Mouse (Mus musculus): ENCODE data around the gene Kl. TPM values are rescaled to one million over a fixed set of nuclear protein-coding genes. Genes with fewer than 3 reads are reported as not detected.

Kl gene
- polyA plus RNA-seq, 1 experiment from 2014 or later: 0.26 TPM

DNA sequence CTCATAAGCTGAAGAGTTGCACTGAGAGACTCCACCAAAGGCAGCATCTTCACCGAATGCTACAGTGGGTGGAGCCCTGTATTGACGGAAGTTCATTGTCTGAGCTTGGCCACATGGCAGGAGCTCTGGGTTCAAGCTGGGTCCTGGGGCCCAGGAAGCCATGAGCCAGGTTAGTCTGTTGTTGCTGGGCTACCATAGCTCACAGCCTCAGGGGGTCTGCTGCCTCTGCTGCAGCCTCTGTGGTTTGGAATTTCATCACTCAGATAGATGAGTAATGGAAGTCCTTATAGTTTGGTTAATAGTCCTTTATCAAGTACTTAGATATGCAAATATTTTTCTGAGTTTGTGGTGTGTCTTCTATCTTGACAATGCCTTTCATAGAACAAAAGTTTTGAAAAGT, 32.4 kb upstream of the Kl start:
- no peak overlapping the region for H3K4me2 ChIP-seq (replicated peaks; ENCODE audit: low read depth, low read length)
- H3K4me3 ChIP-seq (ENCODE audit: low read depth, low read length): no peak overlapping the region
- H3K36me3 ChIP-seq (ENCODE audit: control insufficient read depth, insufficient read depth, low read length): no peaks in the 10 kb centered on the region
- H3K9me3 ChIP-seq (ENCODE audit: control insufficient read depth, low read length): no peaks in the 10 kb centered on the region
- DNase-seq (ENCODE audit: low spot score): no peak
- no peak for ATAC-seq (ENCODE audit: low FRiP score)
- 55% methylated on average over 2 of the region's 2 CpGs for WGBS
- H3K4me1 ChIP-seq (replicated peaks; ENCODE audit: control insufficient read depth, insufficient read depth, low read length): no peaks in the 10 kb centered on the region
- no peak overlapping the region for H3K9ac ChIP-seq (ENCODE audit: low read depth, low read length)
- H3K27me3 ChIP-seq (ENCODE audit: control insufficient read depth, insufficient read depth, low read length): no peaks in the 10 kb centered on the region
- no peak overlapping the region for H3K27ac ChIP-seq (ENCODE audit: low read depth, low read length)

DNA sequence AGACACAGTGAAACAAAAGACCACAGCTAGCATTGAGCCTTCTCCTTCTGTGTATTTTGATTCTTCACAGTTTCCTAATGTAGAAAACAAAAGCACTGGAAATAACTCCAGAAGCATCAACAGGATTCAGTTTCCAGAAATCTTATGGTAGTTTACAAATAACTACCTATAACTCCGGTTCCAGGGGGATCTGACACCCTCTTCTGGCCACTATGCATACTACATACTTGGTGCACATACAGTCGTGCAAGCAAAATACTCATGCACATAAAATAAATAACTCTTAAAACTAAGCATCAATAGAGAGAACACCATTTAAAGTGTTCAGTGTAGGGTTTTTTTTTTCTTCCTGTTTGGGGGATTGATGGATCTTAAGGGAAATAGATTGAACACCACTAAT, 23.0 kb upstream of the Kl start:
- Histone ChIP-seq H3K9ac (ENCODE audit: low read depth, low read length) (no peak overlapping the region), H3K27me3 (ENCODE audit: control insufficient read depth, insufficient read depth, low read length) (no peaks in the 10 kb centered on the region), H3K4me3 (ENCODE audit: low read depth, low read length) (no peak overlapping the region), H3K36me3 (ENCODE audit: control insufficient read depth, insufficient read depth, low read length) (no peaks in the 10 kb centered on the region), H3K4me1 (replicated peaks; ENCODE audit: control insufficient read depth, insufficient read depth, low read length) (no peaks in the 10 kb centered on the region), H3K27ac (ENCODE audit: low read depth, low read length) (no peak overlapping the region), H3K9me3 (ENCODE audit: control insufficient read depth, low read length) (no peaks in the 10 kb centered on the region), H3K4me2 (replicated peaks; ENCODE audit: low read depth, low read length) (no peak overlapping the region)
- ATAC-seq (ENCODE audit: low FRiP score) (no peak), DNase-seq (ENCODE audit: low spot score) (no peak)
- 80% methylated on average over 2 of the region's 2 CpGs for WGBS

DNA sequence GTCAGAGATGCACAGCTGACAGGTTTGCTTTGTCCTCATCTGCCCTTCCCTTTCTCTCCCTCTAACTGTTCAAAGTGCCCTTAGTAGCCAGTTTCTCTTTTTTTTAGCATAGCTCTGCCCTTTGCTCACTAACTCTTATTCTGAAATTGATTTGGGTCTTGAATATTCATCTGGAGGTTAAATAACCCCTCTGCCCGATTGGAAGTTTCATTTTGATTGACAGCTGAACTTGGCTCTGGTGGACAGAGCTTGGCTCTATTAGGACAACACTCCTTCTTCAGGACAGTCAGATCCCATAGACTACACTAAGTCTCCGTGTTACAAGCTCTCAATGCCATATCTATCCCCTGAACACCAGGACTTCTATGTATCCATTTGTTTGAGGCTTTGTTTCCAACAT, 19.8 kb upstream of the Kl start:
- no peak overlapping the region for H3K9ac ChIP-seq (ENCODE audit: low read depth, low read length)
- ATAC-seq (ENCODE audit: low FRiP score) (no peak), DNase-seq (ENCODE audit: low spot score) (no peak)
- H3K4me2 ChIP-seq (replicated peaks; ENCODE audit: low read depth, low read length): no peak overlapping the region
- H3K4me1 ChIP-seq (replicated peaks; ENCODE audit: control insufficient read depth, insufficient read depth, low read length): no peaks in the 10 kb centered on the region
- 77% methylated on average over 2 of the region's 2 CpGs for WGBS
- H3K27ac ChIP-seq (ENCODE audit: low read depth, low read length): no peak overlapping the region
- no peaks in the 10 kb centered on the region for H3K9me3 ChIP-seq (ENCODE audit: control insufficient read depth, low read length)
- H3K27me3 ChIP-seq (ENCODE audit: control insufficient read depth, insufficient read depth, low read length): no peaks in the 10 kb centered on the region
- H3K4me3 ChIP-seq (ENCODE audit: low read depth, low read length): no peak overlapping the region
- H3K36me3 ChIP-seq (ENCODE audit: control insufficient read depth, insufficient read depth, low read length): no peaks in the 10 kb centered on the region

DNA sequence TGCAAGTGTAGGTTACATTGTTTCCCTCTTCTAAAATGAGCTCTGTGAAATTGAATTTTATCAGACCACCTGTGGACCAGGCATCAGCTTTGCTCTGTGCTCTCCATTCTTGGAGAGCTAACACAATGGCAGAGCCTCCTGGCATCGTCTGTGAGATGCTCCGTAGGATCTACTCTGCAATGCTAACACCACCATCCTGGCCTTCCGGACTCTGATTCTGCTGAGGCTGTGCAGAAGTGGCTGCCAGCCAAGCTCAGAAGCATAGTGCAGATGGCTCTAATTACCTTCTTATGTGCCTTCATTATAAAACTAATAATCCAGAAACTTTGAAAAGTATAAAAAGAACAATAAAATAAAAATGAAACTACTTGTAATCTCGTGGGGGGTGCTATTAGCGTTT, 16.2 kb upstream of the Kl start:
- no peak overlapping the region for H3K9ac ChIP-seq (ENCODE audit: low read depth, low read length)
- no peaks in the 10 kb centered on the region for H3K9me3 ChIP-seq (ENCODE audit: control insufficient read depth, low read length)
- no peaks in the 10 kb centered on the region for H3K27me3 ChIP-seq (ENCODE audit: control insufficient read depth, insufficient read depth, low read length)
- DNase-seq (ENCODE audit: low spot score): no peak
- no peaks in the 10 kb centered on the region for H3K4me1 ChIP-seq (replicated peaks; ENCODE audit: control insufficient read depth, insufficient read depth, low read length)
- no peak for ATAC-seq (ENCODE audit: low FRiP score)
- no peak overlapping the region for H3K27ac ChIP-seq (ENCODE audit: low read depth, low read length)
- no peak overlapping the region for H3K4me2 ChIP-seq (replicated peaks; ENCODE audit: low read depth, low read length)
- no peak overlapping the region for H3K4me3 ChIP-seq (ENCODE audit: low read depth, low read length)
- H3K36me3 ChIP-seq (ENCODE audit: control insufficient read depth, insufficient read depth, low read length): no peaks in the 10 kb centered on the region
- WGBS: 49% methylated on average over 5 of the region's 5 CpGs

DNA sequence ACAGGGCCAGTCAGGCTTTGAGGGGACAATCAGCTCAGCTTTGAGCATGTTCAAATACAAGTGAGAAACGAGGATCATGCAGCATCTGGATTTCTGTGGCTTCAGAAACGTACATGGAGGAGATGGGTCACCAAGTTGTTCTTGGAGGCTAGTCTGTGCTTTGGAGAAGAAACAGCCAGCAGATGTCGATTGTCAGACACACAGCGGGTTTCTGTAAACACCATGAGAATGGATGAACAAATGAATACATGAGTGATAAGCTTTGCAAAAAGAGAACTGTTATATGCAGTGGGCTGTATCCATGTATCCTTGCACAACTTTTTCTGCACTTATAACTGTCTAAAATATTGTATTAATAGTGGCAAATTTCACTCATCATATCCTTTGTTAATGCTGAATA, 15.6 kb upstream of the Kl start:
- no peak overlapping the region for H3K4me2 ChIP-seq (replicated peaks; ENCODE audit: low read depth, low read length)
- H3K4me1 ChIP-seq (replicated peaks; ENCODE audit: control insufficient read depth, insufficient read depth, low read length): no peaks in the 10 kb centered on the region
- WGBS: 71% methylated on average over 4 of the region's 4 CpGs
- no peak overlapping the region for H3K9ac ChIP-seq (ENCODE audit: low read depth, low read length)
- H3K27ac ChIP-seq (ENCODE audit: low read depth, low read length): no peak overlapping the region
- no peaks in the 10 kb centered on the region for H3K27me3 ChIP-seq (ENCODE audit: control insufficient read depth, insufficient read depth, low read length)
- no peak overlapping the region for H3K4me3 ChIP-seq (ENCODE audit: low read depth, low read length)
- H3K9me3 ChIP-seq (ENCODE audit: control insufficient read depth, low read length): no peaks in the 10 kb centered on the region
- ATAC-seq (ENCODE audit: low FRiP score): no peak
- DNase-seq (ENCODE audit: low spot score): no peak
- H3K36me3 ChIP-seq (ENCODE audit: control insufficient read depth, insufficient read depth, low read length): no peaks in the 10 kb centered on the region

DNA sequence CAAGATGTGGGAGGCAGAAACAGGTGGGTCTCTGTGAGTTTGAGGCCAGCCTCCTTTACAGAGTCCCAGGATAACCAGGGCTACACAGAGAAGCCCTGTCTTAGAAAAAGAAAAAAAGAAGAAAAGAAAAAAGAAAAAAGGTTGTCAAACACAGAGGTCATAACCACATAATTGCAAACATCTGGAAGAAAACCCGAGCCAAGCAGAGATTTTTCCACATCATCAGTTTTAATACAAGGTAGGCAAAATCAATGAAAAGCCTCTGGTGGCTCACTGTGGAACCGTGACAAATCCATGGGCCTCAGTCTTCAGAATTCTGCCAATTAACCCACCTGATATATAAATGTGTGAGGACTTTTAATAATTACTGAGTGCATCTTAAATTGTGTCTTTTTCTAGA, 14.9 kb upstream of the Kl start:
- Histone ChIP-seq H3K9me3 (ENCODE audit: control insufficient read depth, low read length) (no peaks in the 10 kb centered on the region), H3K27ac (ENCODE audit: low read depth, low read length) (no peak overlapping the region), H3K27me3 (ENCODE audit: control insufficient read depth, insufficient read depth, low read length) (no peaks in the 10 kb centered on the region), H3K36me3 (ENCODE audit: control insufficient read depth, insufficient read depth, low read length) (no peaks in the 10 kb centered on the region), H3K4me2 (replicated peaks; ENCODE audit: low read depth, low read length) (no peak overlapping the region), H3K9ac (ENCODE audit: low read depth, low read length) (no peak overlapping the region), H3K4me1 (replicated peaks; ENCODE audit: control insufficient read depth, insufficient read depth, low read length) (no peaks in the 10 kb centered on the region), H3K4me3 (ENCODE audit: low read depth, low read length) (no peak overlapping the region)
- DNase-seq (ENCODE audit: low spot score) (no peak), ATAC-seq (ENCODE audit: low FRiP score) (no peak)
- 58% methylated on average over 2 of the region's 2 CpGs for WGBS

DNA sequence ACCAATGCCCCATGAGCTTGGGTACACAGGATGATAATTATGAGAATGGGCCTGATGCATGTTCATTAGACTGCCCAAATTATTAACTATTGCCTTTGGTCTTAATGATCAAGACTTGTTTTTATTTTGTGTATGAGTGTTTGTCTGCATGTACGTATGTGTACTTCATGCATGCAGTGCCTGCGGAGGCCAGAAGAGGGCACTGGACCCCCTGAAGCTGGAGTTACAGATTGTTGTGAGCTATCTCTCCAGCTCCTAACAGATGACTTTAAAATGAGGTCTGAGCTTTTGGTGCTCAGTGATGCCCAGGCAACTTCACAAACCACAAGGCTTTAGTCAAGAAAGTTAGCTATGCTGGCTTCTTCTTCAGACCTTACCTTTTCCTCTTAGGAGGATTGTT, 6.8 kb upstream of the Kl start:
- no peak for ATAC-seq (ENCODE audit: low FRiP score)
- Histone ChIP-seq H3K4me2 (replicated peaks; ENCODE audit: low read depth, low read length) (no peak overlapping the region), H3K4me1 (replicated peaks; ENCODE audit: control insufficient read depth, insufficient read depth, low read length) (no peaks in the 10 kb centered on the region), H3K9ac (ENCODE audit: low read depth, low read length) (no peak overlapping the region), H3K36me3 (ENCODE audit: control insufficient read depth, insufficient read depth, low read length) (no peaks in the 10 kb centered on the region), H3K27ac (ENCODE audit: low read depth, low read length) (no peak overlapping the region), H3K4me3 (ENCODE audit: low read depth, low read length) (no peak overlapping the region), H3K9me3 (ENCODE audit: control insufficient read depth, low read length) (no peaks in the 10 kb centered on the region), H3K27me3 (ENCODE audit: control insufficient read depth, insufficient read depth, low read length) (no peaks in the 10 kb centered on the region)
- WGBS: 92% methylated on average over 2 of the region's 2 CpGs
- DNase-seq (ENCODE audit: low spot score): no peak

DNA sequence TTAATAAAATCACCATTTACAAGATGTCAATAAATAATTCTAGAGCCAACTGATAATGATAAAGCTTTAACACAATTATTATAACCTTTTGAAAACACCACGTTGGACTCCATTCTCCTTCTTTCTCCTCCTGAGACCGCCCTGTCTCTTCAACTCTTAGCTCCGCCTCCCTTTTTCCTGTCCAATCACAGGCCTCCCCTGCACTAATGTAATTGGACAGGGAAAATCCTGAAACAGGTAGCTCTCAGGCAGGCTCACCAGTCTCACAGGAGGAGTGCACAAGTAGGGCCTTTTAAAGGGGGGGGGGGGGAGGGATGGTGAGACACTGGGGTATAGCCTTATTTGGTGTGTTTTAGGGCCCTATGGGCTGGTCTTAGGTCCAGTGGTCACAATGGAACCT, 3.3 kb upstream of the Kl start:
- Histone ChIP-seq H3K36me3 (ENCODE audit: control insufficient read depth, insufficient read depth, low read length) (no peaks in the 10 kb centered on the region), H3K9me3 (ENCODE audit: control insufficient read depth, low read length) (no peaks in the 10 kb centered on the region), H3K9ac (ENCODE audit: low read depth, low read length) (no peak overlapping the region), H3K4me2 (replicated peaks; ENCODE audit: low read depth, low read length) (no peak overlapping the region), H3K27me3 (ENCODE audit: control insufficient read depth, insufficient read depth, low read length) (peaks cover 26% of the 10 kb centered on the region), H3K4me3 (ENCODE audit: low read depth, low read length) (no peak overlapping the region), H3K4me1 (replicated peaks; ENCODE audit: control insufficient read depth, insufficient read depth, low read length) (peaks cover 8% of the 10 kb centered on the region; the same call in 1 of the 2 replicates), H3K27ac (ENCODE audit: low read depth, low read length) (no peak overlapping the region)
- 86% methylated on average over 3 of the region's 3 CpGs for WGBS
- no peak for ATAC-seq (ENCODE audit: low FRiP score)
- no peak for DNase-seq (ENCODE audit: low spot score)

DNA sequence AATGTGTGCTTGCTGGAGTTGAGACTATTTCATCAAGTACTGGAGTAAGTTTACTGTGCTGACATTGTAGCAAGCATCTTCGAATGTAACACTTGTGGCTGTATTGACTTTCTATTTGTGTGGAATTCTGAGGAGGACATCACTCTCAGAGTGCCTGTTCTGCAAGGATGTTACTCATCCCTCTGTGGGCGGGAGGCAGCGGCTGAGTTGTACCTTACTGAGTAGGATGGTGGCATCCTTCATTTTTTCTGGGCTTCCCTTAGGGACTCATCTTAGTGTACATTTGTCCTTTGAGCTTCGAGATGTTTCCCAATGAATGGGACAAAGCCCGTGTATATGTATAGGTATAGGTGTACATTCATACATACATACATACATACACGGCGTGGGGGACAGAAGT, 1.1 kb upstream of the Kl start:
- WGBS: 93% methylated on average over 7 of the region's 7 CpGs
- peaks cover 8% of the 10 kb centered on the region; the same call in 1 of the 2 replicates for H3K4me1 ChIP-seq (replicated peaks; ENCODE audit: control insufficient read depth, insufficient read depth, low read length)

More for the DNA sequence above, 1.1 kb upstream of the Kl start:
- DNase-seq (ENCODE audit: low spot score) (no peak), ATAC-seq (ENCODE audit: low FRiP score) (no peak)
- Histone ChIP-seq H3K27me3 (ENCODE audit: control insufficient read depth, insufficient read depth, low read length) (peaks cover 28% of the 10 kb centered on the region), H3K36me3 (ENCODE audit: control insufficient read depth, insufficient read depth, low read length) (no peaks in the 10 kb centered on the region), H3K27ac (ENCODE audit: low read depth, low read length) (no peak overlapping the region), H3K4me3 (ENCODE audit: low read depth, low read length) (no peak overlapping the region), H3K4me2 (replicated peaks; ENCODE audit: low read depth, low read length) (no peak overlapping the region), H3K9me3 (ENCODE audit: control insufficient read depth, low read length) (no peaks in the 10 kb centered on the region), H3K9ac (ENCODE audit: low read depth, low read length) (no peak overlapping the region)

All from hindbrain, embryonic 11.5 days (tissue).